In genomic region chr4:4556126-4556525, GRCm38 (mm10) we compare ENCODE assay signal across 12 mouse cellular contexts.
"Had no signal": no experiment of that assay in that cellular context is flagged by ENCODE, and none has a peak within 500 bp of the region (broad histone marks: within the 10 kb centered on the region; RNA-seq: fewer than 3 reads in every experiment).

No protein-coding gene starts in this region.

- ATAC-seq: midbrain, embryonic 13.5 days had no signal

- DNase-seq: kidney, adult 2 months; kidney, postnatal 14 days; lung, adult 18-20 months; right cerebral cortex, postnatal 14 days; thymus, adult 2 months; thymus, postnatal 25 days had no signal

- H3K27me3 ChIP-seq: kidney, embryonic 15.5 days; limb, embryonic 13.5 days; midbrain, embryonic 13.5 days had no signal

- H3K4me2 ChIP-seq: kidney, embryonic 15.5 days; limb, embryonic 13.5 days; midbrain, embryonic 13.5 days had no signal

- H3K4me1 ChIP-seq: kidney, embryonic 15.5 days; limb, embryonic 13.5 days; midbrain, embryonic 13.5 days had no signal

- H3K4me3 ChIP-seq: kidney, embryonic 15.5 days; layer of hippocampus, adult 2 months; limb, embryonic 13.5 days; midbrain, embryonic 13.5 days had no signal

- H3K36me3 ChIP-seq: kidney, embryonic 15.5 days; limb, embryonic 13.5 days; midbrain, embryonic 13.5 days had no signal

- H3K27ac ChIP-seq: kidney, embryonic 15.5 days; layer of hippocampus, adult 2 months; limb, embryonic 13.5 days; liver, embryonic 14.5 days; midbrain, embryonic 13.5 days; stomach, postnatal 0 days had no signal

- H3K9me3 ChIP-seq: kidney, embryonic 15.5 days; limb, embryonic 13.5 days had no signal

- H3K9ac ChIP-seq: kidney, embryonic 15.5 days; limb, embryonic 13.5 days; liver, embryonic 14.5 days; midbrain, embryonic 13.5 days had no signal
